Mouse (Mus musculus): ENCODE data around the gene Lck.

The Lck gene

GRCm38 (mm10) chr4:129585773-129586172 lies 12.3 kb upstream of the Lck start:
- DNase-seq (ENCODE audit: low read depth, low spot score), result no peak

GRCm38 (mm10) chr4:129584884-129585608 lies 11.6 kb upstream of the Lck start:
- DNase-seq (ENCODE audit: low read depth, low spot score), result peak; percentile 66

- DNase-seq (ENCODE audit: low read depth, low spot score), result no peak
Observed at GRCm38 (mm10) chr4:129584370-129584769, 10.9 kb upstream of the Lck start.

- DNase-seq (ENCODE audit: low read depth, low spot score), result no peak
Observed at GRCm38 (mm10) chr4:129582251-129582650, 8.8 kb upstream of the Lck start.

- no peak for DNase-seq (ENCODE audit: low read depth, low spot score)
Observed at GRCm38 (mm10) chr4:129580347-129580746, 6.9 kb upstream of the Lck start.

- DNase-seq (ENCODE audit: low read depth, low spot score), result no peak
Observed at GRCm38 (mm10) chr4:129578466-129578865, 5.0 kb upstream of the Lck start, which contains the start of gene Fam167b. Gene Fam167b (minus strand): TSS chr4:129578549.

- no peak for DNase-seq (ENCODE audit: low read depth, low spot score)
Observed at GRCm38 (mm10) chr4:129577688-129578087, 4.2 kb upstream of the Lck start.

GRCm38 (mm10) chr4:129576863-129577491 lies 3.5 kb upstream of the Lck start:
- DNase-seq (ENCODE audit: low read depth, low spot score), result no peak

- no peak for DNase-seq (ENCODE audit: low read depth, low spot score)
Observed at GRCm38 (mm10) chr4:129575171-129575844, 1.9 kb upstream of the Lck start.

- DNase-seq (ENCODE audit: low read depth, low spot score), result no peak
Observed at GRCm38 (mm10) chr4:129573093-129573370, 409 bp downstream of the Lck start.

- DNase-seq (ENCODE audit: low read depth, low spot score), result no peak
Observed at GRCm38 (mm10) chr4:129572236-129573092, 977 bp downstream of the Lck start.

- DNase-seq (ENCODE audit: low read depth, low spot score), result no peak
Observed at GRCm38 (mm10) chr4:129571551-129572084, 1.8 kb downstream of the Lck start.

GRCm38 (mm10) chr4:129570028-129570427 lies 3.4 kb downstream of the Lck start:
- no peak for DNase-seq (ENCODE audit: low read depth, low spot score)

GRCm38 (mm10) chr4:129568366-129568765 lies 5.1 kb downstream of the Lck start:
- DNase-seq (ENCODE audit: low read depth, low spot score), result no peak

GRCm38 (mm10) chr4:129565139-129565538 lies 8.3 kb downstream of the Lck start:
- no peak for DNase-seq (ENCODE audit: low read depth, low spot score)

GRCm38 (mm10) chr4:129563718-129564117 lies 9.7 kb downstream of the Lck start:
- no peak for DNase-seq (ENCODE audit: low read depth, low spot score)

- no peak for DNase-seq (ENCODE audit: low read depth, low spot score)
Observed at GRCm38 (mm10) chr4:129561184-129561583, 12.3 kb downstream of the Lck start.

- DNase-seq (ENCODE audit: low read depth, low spot score), result no peak
Observed at GRCm38 (mm10) chr4:129558321-129558955, 15.0 kb downstream of the Lck start.

- DNase-seq (ENCODE audit: low read depth, low spot score), result peak; percentile 79
Observed at GRCm38 (mm10) chr4:129557256-129557808, 16.1 kb downstream of the Lck start.

- peak; percentile 78 for DNase-seq (ENCODE audit: low read depth, low spot score)
Observed at GRCm38 (mm10) chr4:129556532-129557223, 16.8 kb downstream of the Lck start.

Data from c-Kit-negative CD71-positive TER-119-positive erythroid progenitor cells, embryonic 14.5 days (primary cell).